Mouse (Mus musculus) kidney, adult 9 months (tissue): ENCODE data around the gene Apoc4.
A peak's percentile ranks its signal among the peaks of the same experiment; 100 is the strongest.

Source experiments
- DNase-seq: peaks from one replicate; pipeline ENCODE4 v3.0.0; 2022

The Apoc4 gene

GRCm38 (mm10) chr7:19681202-19681694 lies at the start of gene Apoc4, which contains the start of gene Gm44805:
Apoc4 (minus strand) TSS chr7:19681479.
Gm44805 (minus strand) TSS chr7:19681423.
- no peak for DNase-seq

GRCm38 (mm10) chr7:19726541-19726940 lies 45.3 kb upstream of the Apoc4 start:
- DNase-seq = no peak

DNA sequence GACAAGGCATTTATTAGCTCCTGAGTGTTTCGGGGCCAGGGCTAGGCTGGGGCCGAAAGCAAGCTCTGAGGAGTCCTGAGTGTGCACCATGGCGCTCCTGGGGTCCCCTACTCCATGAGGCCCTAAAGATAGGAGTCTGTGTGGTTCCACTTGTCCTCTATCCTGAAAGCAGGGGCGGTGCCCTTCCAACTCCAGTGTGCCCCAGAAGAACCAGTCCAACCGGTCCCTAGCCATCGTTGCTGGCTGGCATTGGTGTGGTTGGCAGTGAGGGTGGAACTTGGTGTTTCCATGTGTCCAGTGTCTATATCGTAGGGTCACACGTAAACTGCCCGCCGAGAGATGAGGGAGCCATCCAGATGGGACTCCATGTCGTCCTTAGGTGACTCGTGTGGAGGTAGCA lies 42.9 kb upstream of the Apoc4 start:
- DNase-seq = peak; percentile 55

- DNase-seq = peak; percentile 82
These were observed 41.5 kb upstream of the Apoc4 start for GRCm38 (mm10) chr7:19722754-19723195.

DNA sequence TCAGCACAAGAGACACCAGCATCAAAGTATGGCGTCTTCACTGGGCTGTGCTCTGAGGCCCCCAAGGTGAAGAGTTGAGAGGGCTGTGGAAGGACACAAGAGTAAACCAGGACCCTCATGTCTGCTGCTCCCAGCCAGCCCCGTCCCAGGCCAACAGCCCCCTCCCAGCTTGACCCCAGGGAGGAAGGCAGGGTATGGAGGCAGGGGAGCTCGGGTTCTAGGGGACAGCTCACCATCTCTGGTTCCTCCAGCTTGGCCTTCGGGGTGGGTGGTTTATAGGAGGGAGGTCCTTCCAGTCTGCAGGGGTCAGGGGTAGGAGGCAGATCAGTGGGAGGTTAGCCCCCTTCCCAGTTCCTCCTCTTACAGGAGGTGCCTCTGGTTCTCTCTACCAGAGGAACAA lies 37.9 kb upstream of the Apoc4 start:
- DNase-seq = no peak

DNA sequence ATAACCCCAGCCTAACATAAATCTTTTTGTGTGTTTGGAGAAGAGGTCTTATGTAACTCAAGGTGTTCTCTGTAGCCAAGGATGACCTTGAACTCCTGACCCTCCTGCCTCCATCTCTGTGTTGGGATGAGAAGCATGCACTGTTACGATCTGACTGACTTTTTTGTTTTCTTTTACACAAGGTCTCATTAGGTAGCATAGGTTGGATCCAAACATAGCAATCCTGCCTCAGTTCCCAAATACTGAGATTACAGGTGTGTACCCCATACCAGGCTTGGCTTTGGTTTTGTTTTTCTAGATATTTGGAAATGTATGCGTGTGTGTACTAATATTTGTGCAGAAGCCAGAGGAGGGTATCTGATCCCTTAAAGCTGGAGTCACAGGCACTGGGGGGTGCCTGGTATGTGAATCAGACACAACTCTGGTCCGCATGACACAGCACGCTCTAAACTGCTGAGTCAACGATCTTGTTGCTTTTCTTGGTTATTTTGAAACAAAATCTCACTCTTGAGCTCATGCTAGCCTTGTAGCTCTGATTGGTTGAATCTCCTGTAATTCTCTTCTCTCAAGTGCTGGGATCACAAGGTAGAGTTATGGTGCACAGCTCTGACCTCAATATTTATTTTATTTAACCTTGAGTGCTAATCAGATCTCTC lies 37.1 kb upstream of the Apoc4 start:
- no peak for DNase-seq

DNA sequence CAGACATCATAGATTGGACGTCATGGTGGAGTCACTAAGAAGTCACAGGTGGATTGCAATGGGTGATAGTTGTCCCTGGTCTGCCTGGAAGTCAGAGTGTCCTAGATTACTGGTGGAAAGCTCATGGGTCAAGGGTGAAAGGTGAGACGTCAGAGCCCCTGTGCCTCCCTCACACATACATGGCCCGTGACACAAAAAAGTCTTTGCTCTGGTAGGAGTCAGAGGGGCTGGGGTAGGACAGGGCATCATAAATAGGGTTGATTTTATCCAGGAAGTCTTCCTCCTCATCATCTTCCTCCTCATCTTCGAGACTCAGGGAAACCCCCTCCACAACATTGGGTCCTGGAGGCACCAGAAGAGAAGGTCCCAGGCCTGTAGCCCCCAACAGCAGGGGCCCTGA lies 36.1 kb upstream of the Apoc4 start:
- no peak for DNase-seq

- DNase-seq = no peak
These were observed 35.5 kb upstream of the Apoc4 start for GRCm38 (mm10) chr7:19716822-19717221.

DNA sequence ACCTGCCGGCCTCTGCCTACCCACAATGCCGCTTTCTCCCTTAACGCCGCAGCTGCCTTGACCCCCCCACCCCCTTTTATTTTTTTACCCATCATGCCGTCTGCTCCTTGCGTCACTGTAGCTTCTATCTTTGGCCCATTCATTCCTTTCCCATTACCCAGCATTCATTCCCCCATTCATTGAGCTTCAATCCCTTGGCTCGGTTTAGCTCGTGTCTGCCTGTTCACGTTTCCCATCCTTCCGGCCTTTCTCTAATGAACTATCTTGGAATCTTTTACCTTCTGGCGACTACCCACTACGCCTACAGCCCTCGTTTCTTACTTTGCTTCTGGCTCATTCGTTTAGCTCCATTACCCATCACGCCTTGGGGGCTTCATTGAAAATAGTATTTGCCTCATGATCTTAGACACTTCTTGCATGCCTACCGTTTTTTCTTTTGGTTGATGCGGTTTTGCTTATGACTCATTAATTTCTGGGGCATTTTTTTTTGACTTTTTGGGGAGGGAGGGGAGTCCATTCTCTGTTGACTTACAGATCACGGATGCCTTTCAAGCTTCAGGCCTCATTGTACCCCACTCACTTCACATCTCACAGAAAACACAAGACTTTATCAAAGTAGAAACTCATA lies 34.9 kb upstream of the Apoc4 start:
- no peak for DNase-seq

- DNase-seq = peak; percentile 100
These were observed 34.2 kb upstream of the Apoc4 start, which contains the start of gene Tomm40 for GRCm38 (mm10) chr7:19715239-19716054. Tomm40 (minus strand) TSS chr7:19715438.

DNA sequence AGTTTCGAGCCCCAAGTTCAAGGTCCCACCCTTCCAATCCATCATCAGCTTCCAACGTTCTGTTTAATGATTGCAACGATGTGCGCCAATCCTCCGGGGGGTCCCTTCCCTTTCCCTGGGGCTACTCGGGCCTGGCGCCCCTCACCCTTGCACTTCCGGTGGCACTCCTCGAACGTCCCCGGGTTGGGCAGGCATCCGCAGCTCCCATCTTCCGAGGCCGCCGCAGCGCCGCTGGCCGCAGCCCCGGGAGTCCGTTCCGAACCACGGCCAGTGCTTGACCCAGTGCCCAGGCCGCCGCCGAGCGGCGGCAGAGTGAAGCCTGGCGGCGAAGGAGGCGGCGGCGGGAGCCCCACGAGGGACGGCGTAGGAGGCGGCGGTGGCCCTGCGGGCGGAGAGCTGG lies 33.6 kb upstream of the Apoc4 start:
- DNase-seq = peak; percentile 42

DNA sequence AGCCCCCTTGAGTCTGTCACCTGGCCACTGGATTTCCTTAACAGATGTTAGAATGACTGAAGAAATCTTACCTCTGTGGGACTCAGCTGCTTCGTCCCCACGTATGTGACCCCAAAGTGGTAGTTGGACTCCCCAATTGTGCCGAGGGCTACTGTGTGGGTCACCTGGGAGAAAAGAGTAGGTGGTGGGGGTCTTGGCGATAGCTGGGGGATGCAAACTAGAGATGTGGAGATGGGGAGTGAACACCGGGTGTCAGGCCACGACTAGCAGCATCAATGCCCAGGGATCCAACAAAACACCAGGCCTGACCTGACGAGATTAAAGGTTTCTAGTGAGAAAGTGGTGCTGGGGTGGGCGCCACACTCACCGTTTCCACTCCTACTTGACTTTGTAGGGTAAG lies 32.3 kb upstream of the Apoc4 start:
- no peak for DNase-seq

DNA sequence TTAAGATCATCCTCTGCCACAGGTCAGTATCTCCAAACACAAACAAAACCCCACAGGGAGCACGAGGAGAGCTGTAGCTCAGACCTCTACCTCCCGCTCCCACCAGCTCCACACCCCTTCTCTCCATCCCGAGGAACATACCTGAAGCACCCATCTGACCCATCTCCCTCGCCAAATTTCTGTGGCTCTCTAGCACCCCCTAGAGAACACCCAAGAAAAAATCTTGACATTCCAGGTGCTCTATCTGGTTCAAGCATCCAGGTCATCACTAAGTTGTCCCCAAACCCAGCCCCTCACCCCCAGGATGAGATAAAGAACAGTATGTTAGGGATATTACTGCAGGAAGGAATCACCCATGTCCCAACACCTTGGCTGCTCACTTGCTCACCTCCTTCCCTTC lies 31.9 kb upstream of the Apoc4 start:
- no peak for DNase-seq

DNA sequence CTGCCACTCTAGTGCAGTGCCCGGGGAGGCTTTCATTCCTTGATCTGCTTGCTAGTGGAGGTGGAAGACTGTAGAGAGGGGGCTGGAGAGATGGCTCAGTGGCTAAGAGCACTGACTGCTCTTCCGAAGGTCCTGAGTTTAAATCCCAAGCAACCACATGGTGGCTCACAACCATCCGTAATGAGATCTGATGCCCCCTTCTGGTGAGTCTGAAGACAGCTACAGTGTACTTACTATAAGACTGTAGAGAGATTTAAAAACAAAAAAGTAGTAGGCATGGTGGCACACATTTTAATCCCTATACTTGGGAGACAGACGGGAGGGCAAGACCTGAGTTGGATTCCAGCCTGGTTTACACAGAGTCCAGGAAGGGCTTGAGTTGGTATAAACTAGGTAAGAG lies 31.1 kb upstream of the Apoc4 start:
- no peak for DNase-seq

GRCm38 (mm10) chr7:19710650-19711049 lies 29.4 kb upstream of the Apoc4 start:
- no peak for DNase-seq

DNA sequence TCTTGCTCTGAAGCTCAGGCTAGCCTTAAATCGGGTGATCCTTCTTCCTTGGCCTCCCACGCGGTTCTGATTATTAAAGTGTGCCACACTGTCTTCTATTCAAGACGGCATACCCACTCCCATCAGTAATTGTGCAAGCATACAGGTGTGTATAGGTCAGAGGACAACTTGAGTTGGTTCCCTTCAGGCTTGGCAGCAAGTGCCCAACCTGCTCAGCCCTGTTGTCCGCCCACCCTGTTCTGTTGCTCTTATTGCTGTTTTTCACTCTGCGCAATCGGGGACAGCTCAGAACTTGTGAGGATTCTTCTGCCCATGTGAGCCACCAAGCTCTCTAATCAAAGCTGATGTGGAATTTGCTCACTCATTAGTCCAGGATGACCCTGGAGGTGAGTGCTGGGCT lies 24.0 kb upstream of the Apoc4 start:
- DNase-seq = no peak

GRCm38 (mm10) chr7:19704475-19704874 lies 23.2 kb upstream of the Apoc4 start:
- DNase-seq = no peak

- DNase-seq = no peak
These were observed 21.7 kb upstream of the Apoc4 start for GRCm38 (mm10) chr7:19702859-19703555.

GRCm38 (mm10) chr7:19701069-19701761 lies 19.9 kb upstream of the Apoc4 start:
- DNase-seq = peak; percentile 88

- no peak for DNase-seq
These were observed 19.2 kb upstream of the Apoc4 start for GRCm38 (mm10) chr7:19700299-19701068.

DNA sequence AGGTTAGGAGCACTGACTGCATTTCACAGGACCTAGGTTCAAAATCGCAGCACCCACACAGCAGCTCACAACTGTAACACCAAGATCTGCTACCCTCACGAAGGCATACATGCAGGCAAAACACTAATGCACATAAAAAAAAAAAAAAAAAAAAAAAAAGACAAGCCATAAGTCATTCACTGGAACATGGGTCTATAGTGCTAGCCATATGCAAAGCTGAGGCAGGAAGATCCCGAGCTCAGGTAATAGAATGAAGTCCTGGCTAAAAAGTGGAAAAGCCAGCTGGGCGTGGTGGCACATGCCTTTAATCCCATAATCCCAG lies 18.5 kb upstream of the Apoc4 start:
- DNase-seq = no peak
